Mouse (Mus musculus): ENCODE data around the gene Trak1. TPM values are rescaled to one million over a fixed set of nuclear protein-coding genes. Genes with fewer than 3 reads are reported as not detected.

The Trak1 gene
- polyA plus RNA-seq, 1 experiment from 2014 or later: 27.1 TPM

DNA sequence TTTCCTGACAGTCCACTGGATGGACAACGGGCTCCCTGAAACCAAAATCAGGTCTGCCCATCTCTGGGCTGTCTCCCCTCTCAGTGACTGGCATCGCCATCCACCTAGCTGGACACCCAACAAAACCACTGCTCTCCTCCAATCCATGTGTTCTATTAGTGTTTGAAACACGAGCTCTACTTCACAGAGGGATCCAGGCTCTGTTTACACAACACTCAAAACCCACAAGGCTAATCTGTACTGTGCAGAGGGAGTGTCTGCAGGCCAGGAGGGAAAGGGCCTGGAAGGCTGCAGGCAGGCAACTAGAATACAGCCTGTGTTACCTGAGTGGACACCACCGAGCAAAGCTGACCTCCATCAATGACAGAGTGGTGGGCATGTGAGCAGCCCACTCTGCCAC, 25.7 kb upstream of the Trak1 start:
- Histone ChIP-seq H3K4me3 (ENCODE audit: low read length) (no peak overlapping the region), H3K4me1 (replicated peaks; ENCODE audit: control insufficient read depth, insufficient read depth, low read length) (peaks cover 7% of the 10 kb centered on the region)
- ATAC-seq (ENCODE audit: low read depth): peak; percentile 76

DNA sequence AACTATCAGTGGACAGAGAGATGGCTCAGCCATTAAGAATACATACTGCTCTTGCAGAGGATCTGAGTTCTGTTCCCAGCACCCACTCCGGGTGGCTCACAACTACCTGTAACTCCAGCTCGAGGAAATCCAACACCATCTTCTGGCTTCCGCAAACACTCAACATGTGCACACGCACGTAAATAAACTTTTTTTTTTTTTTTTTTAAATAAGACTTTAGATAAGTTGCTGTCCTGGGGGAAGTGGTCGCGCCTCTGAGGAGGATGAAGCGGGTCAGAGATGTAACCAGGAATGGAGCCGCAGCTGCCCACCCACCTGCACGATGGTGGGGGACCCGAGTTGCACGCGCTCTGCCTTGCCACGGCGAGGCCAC, 20.6 kb upstream of the Trak1 start:
- Histone ChIP-seq H3K4me3 (ENCODE audit: low read length) (peak overlapping the region; percentile 70), H3K9me3 (ENCODE audit: control insufficient read depth, low read length) (no peaks in the 10 kb centered on the region), H3K36me3 (ENCODE audit: control insufficient read depth, insufficient read depth, low read length) (no peaks in the 10 kb centered on the region), H3K9ac (ENCODE audit: low read length) (peak overlapping the region; percentile 79), H3K27ac (ENCODE audit: low read length) (no peak overlapping the region), H3K27me3 (ENCODE audit: control insufficient read depth, insufficient read depth, low read depth, low read length) (no peaks in the 10 kb centered on the region), H3K4me2 (ENCODE audit: low read depth, low read length) (peak overlapping the region; percentile 93), H3K4me1 (replicated peaks; ENCODE audit: control insufficient read depth, insufficient read depth, low read length) (peaks cover 13% of the 10 kb centered on the region)
- WGBS: 10% methylated on average over 15 of the region's 15 CpGs
- no peak for ATAC-seq (ENCODE audit: low read depth)

More for the DNA sequence above, 25.7 kb upstream of the Trak1 start:
- WGBS: 37% methylated on average over 4 of the region's 4 CpGs
- Histone ChIP-seq H3K27me3 (ENCODE audit: control insufficient read depth, insufficient read depth, low read depth, low read length) (no peaks in the 10 kb centered on the region), H3K9ac (ENCODE audit: low read length) (no peak overlapping the region), H3K27ac (ENCODE audit: low read length) (no peak overlapping the region), H3K36me3 (ENCODE audit: control insufficient read depth, insufficient read depth, low read length) (no peaks in the 10 kb centered on the region), H3K9me3 (ENCODE audit: control insufficient read depth, low read length) (no peaks in the 10 kb centered on the region), H3K4me2 (ENCODE audit: low read depth, low read length) (no peak overlapping the region)

DNA sequence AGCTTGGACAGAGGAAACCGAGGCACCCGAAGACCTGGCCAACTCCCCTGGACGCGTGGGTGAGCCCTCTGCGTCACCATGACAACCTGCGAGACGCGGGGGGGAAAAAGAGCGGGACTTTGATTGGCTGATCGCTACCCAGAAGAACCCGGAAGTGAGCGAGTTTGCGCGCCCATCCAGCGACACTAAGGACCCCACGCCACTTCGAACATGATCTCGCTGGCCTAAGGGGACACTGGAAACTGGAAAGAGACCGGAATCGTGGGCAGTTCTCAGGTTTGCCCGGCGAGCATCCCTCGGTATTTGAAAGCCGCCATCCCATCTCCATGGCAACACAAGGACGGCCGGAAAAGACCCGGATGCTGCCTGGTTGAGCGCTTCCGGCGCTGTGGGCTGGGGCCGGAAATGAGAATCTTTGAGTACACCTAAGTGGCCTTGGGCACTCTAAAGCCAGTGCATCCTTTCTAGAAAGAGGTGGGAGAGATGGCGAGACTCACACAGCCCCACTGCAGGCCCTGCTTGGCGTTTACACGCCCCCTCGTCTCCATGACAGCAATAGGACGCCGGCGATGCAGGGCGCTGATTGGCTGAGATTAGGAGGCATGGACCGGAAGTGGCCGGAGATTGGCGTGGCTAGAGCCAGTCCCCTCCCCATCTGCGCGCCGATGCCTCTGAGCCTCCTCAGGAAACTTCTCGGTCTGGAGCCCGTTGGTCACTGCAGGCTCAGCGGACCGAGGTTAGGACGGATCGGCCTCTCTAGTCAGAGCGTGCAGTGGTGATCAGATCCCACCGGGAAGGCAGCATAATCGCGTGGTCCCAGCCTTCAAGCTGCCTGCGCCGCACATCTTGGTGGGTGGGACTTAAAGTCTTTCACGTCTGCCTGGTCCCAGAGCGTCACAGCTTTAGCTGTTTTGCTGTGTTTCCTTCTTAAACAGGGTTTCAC, 19.9 kb upstream of the Trak1 start, which contains the start of gene Ulk4:
Ulk4 (minus strand) TSS at position 80 of the 943 bp plus-strand sequence.
- H3K4me3 ChIP-seq (ENCODE audit: low read length): peak within 1 kb of the TSS; percentile 70
- H3K27me3 ChIP-seq (ENCODE audit: control insufficient read depth, insufficient read depth, low read depth, low read length): no peaks in the 10 kb centered on the region
- 0 out of 2 replicates have a peak, but pooled peaks cover 1% of the 10 kb centered on the region for H3K9me3 ChIP-seq (ENCODE audit: control insufficient read depth, low read length)
- WGBS: under 1% methylated on average over 59 of the region's 59 CpGs
- peak within 1 kb of the TSS; percentile 93 for H3K4me2 ChIP-seq (ENCODE audit: low read depth, low read length)
- H3K9ac ChIP-seq (ENCODE audit: low read length): peak within 1 kb of the TSS; percentile 79
- peak; percentile 98 for ATAC-seq (ENCODE audit: low read depth)
- H3K27ac ChIP-seq (ENCODE audit: low read length): peak within 1 kb of the TSS; percentile 81
- no peaks in the 10 kb centered on the region for H3K36me3 ChIP-seq (ENCODE audit: control insufficient read depth, insufficient read depth, low read length)
- H3K4me1 ChIP-seq (replicated peaks; ENCODE audit: control insufficient read depth, insufficient read depth, low read length): peaks cover 11% of the 10 kb centered on the region

DNA sequence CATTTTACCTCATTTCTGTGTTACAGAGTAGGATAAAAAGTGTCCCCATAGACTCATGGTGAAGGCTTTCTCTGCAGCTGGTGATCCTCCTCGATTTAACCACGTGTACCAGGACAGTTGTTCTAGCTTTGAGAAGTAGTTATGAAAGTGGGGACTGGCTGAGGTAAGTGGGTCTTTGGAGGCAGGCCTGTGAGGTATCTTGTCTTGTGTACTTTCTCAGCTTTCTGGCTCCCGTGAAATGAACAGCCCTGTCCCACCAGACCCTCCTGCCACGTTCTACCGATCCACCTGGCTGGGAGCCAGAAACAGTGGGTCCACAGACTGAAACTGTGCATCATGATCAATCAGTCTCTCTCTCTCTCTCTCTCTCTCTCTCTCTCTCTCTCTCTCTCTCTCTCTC, 18.1 kb upstream of the Trak1 start:
- H3K4me2 ChIP-seq (ENCODE audit: low read depth, low read length): no peak overlapping the region
- H3K4me1 ChIP-seq (replicated peaks; ENCODE audit: control insufficient read depth, insufficient read depth, low read length): peaks cover 11% of the 10 kb centered on the region
- H3K9ac ChIP-seq (ENCODE audit: low read length): no peak overlapping the region
- no peak overlapping the region for H3K27ac ChIP-seq (ENCODE audit: low read length)
- H3K36me3 ChIP-seq (ENCODE audit: control insufficient read depth, insufficient read depth, low read length): no peaks in the 10 kb centered on the region
- 0 out of 2 replicates have a peak, but pooled peaks cover 8% of the 10 kb centered on the region for H3K9me3 ChIP-seq (ENCODE audit: control insufficient read depth, low read length)
- 81% methylated on average over 5 of the region's 5 CpGs for WGBS
- H3K4me3 ChIP-seq (ENCODE audit: low read length): no peak overlapping the region
- H3K27me3 ChIP-seq (ENCODE audit: control insufficient read depth, insufficient read depth, low read depth, low read length): no peaks in the 10 kb centered on the region
- ATAC-seq (ENCODE audit: low read depth): no peak

DNA sequence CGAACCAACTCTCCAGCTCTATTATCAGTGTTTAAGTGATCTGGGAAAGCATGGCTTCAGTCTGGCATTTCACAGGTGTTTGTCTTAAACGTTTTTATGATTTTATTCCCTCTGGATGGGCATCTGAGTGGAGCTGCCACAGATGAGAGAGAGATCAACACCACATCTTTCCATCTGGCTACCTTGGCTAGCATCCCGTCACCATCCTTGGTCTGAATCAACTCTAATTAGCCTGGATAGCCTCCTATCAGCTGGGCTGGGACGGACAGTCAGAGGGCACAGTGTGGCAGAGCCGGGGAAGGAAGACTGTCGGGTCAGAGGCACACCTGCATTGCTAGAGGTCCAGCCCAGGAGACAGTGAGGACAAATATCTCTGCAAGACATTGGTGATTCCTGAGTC, 15.4 kb upstream of the Trak1 start:
- no peak for ATAC-seq (ENCODE audit: low read depth)

DNA sequence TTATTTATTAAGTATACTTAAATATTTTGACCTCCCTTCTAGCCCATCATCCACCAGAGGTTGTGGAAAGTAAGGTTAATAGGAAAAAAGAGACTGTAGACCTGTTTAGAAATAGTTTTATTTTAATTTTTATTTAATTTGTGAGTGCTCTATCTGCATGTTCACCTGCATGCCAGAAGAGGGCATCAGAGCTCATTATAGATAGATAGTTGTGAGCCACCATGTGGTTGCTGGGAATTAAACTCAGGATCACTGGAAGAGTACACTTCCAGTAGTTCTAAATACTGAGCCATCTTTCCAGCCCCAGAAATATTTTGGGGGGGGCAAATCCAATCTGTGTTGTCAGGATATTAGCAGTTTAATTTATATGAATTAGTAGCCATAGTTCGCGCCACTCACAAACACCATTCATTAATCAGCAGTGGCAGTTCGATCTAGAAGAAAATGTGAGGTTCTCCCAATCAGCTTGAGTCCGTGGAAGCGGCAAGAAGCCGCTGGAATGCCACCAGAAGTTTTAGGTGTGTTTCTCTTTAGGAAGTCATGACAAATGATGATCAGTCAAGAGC, 13.6 kb upstream of the Trak1 start:
- Histone ChIP-seq H3K27me3 (ENCODE audit: control insufficient read depth, insufficient read depth, low read depth, low read length) (no peaks in the 10 kb centered on the region; the same call in 1 of the 2 replicates), H3K4me3 (ENCODE audit: low read length) (no peak overlapping the region), H3K36me3 (ENCODE audit: control insufficient read depth, insufficient read depth, low read length) (no peaks in the 10 kb centered on the region), H3K27ac (ENCODE audit: low read length) (no peak overlapping the region), H3K9me3 (ENCODE audit: control insufficient read depth, low read length) (0 out of 2 replicates have a peak, but pooled peaks cover 8% of the 10 kb centered on the region), H3K9ac (ENCODE audit: low read length) (no peak overlapping the region), H3K4me2 (ENCODE audit: low read depth, low read length) (no peak overlapping the region), H3K4me1 (replicated peaks; ENCODE audit: control insufficient read depth, insufficient read depth, low read length) (peaks cover 2% of the 10 kb centered on the region; the same call in 1 of the 2 replicates)
- WGBS: 97% methylated on average over 6 of the region's 6 CpGs
- no peak for ATAC-seq (ENCODE audit: low read depth)

More for the DNA sequence above, 15.4 kb upstream of the Trak1 start:
- H3K4me2 ChIP-seq (ENCODE audit: low read depth, low read length): no peak overlapping the region
- H3K27ac ChIP-seq (ENCODE audit: low read length): no peak overlapping the region
- H3K9ac ChIP-seq (ENCODE audit: low read length): no peak overlapping the region
- WGBS: 77% methylated on average over 6 of the region's 6 CpGs
- H3K27me3 ChIP-seq (ENCODE audit: control insufficient read depth, insufficient read depth, low read depth, low read length): no peaks in the 10 kb centered on the region
- H3K9me3 ChIP-seq (ENCODE audit: control insufficient read depth, low read length): 0 out of 2 replicates have a peak, but pooled peaks cover 8% of the 10 kb centered on the region
- H3K36me3 ChIP-seq (ENCODE audit: control insufficient read depth, insufficient read depth, low read length): no peaks in the 10 kb centered on the region
- no peak overlapping the region for H3K4me3 ChIP-seq (ENCODE audit: low read length)
- H3K4me1 ChIP-seq (replicated peaks; ENCODE audit: control insufficient read depth, insufficient read depth, low read length): peaks cover 7% of the 10 kb centered on the region

DNA sequence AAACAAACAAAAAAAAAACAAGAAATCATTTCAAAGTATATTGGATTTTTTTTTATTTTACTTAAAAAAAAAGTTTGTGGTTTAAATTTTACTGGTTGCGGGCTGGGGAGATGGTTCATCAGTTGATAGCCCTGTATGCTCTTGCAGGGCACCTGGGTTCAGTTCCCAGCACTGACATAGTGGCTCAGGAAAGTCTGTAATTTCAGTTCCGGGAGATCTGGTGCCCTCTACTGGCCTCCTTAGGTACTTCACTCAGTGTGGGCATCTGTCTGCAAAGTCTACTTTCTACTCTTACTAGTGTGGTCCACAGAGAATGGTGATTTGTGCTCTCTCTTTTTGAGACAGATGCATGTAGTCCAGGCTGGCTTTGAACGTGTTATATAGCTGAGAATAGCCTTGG, 12.9 kb upstream of the Trak1 start:
- no peak overlapping the region for H3K9ac ChIP-seq (ENCODE audit: low read length)
- no peaks in the 10 kb centered on the region for H3K36me3 ChIP-seq (ENCODE audit: control insufficient read depth, insufficient read depth, low read length)
- 87% methylated on average over 3 of the region's 3 CpGs for WGBS
- no peak overlapping the region for H3K4me2 ChIP-seq (ENCODE audit: low read depth, low read length)
- no peak overlapping the region for H3K27ac ChIP-seq (ENCODE audit: low read length)
- H3K4me3 ChIP-seq (ENCODE audit: low read length): no peak overlapping the region
- H3K9me3 ChIP-seq (ENCODE audit: control insufficient read depth, low read length): 0 out of 2 replicates have a peak, but pooled peaks cover 8% of the 10 kb centered on the region
- no peaks in the 10 kb centered on the region; the same call in 1 of the 2 replicates for H3K27me3 ChIP-seq (ENCODE audit: control insufficient read depth, insufficient read depth, low read depth, low read length)
- H3K4me1 ChIP-seq (replicated peaks; ENCODE audit: control insufficient read depth, insufficient read depth, low read length): 0 out of 2 replicates have a peak, but pooled peaks cover 2% of the 10 kb centered on the region
- ATAC-seq (ENCODE audit: low read depth): no peak

DNA sequence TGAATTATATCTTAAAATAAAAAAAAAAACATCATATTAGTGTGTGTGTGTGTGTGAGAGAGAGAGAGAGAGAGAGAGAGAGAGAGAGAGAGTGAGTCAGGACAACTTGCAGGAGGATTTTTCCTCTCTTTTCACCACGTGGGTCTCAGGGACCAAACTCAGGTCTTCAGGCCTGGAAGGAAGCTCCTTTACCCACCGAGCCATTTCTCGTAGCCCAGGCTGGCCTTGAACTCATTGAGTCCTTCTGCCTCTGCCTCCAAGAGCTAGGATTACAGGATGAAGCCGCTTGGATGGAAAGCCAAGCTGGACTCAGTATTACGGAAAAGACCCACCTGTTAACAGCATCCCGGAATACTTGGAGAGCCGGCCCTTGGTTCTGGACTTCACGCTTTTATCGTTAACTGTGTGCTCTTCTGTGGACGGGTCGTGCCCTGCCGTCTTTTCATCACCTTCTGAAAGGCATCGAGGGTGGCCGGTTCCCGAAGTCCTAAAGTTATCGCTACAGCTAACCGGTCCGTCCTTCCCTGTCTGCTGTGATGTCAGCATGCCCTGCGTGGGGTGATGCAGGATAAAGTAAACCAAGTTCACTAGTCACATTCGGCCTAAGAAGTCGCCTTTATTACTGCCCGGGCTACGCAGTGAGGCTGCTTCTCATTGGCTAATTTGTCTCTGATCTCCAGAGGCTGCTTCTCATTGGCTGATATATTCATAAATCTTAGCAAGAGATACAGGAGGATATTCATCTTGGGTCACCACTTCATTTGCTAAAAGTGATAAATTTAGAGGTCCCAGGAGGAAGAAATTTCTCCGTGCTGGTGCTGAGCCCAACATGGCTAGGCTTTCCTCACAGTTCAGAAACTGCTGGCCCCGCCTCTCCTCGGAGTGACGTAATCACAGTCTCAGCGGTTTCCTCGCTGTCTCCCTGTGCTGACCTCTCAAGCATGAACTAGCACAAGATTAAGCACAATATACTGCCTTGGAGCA, 11.7 kb upstream of the Trak1 start:
- H3K4me3 ChIP-seq (ENCODE audit: low read length): peak overlapping the region; percentile 59
- H3K9me3 ChIP-seq (ENCODE audit: control insufficient read depth, low read length): peaks cover 8% of the 10 kb centered on the region; the same call in 1 of the 2 replicates
- WGBS: 20% methylated on average over 29 of the region's 29 CpGs
- peak; percentile 87 for ATAC-seq (ENCODE audit: low read depth)
- no peak overlapping the region for H3K27ac ChIP-seq (ENCODE audit: low read length)
- H3K9ac ChIP-seq (ENCODE audit: low read length): peak overlapping the region; percentile 65
- H3K27me3 ChIP-seq (ENCODE audit: control insufficient read depth, insufficient read depth, low read depth, low read length): no peaks in the 10 kb centered on the region; the same call in 1 of the 2 replicates
- 0 out of 2 replicates have a peak, but pooled peaks cover 2% of the 10 kb centered on the region for H3K4me1 ChIP-seq (replicated peaks; ENCODE audit: control insufficient read depth, insufficient read depth, low read length)
- H3K4me2 ChIP-seq (ENCODE audit: low read depth, low read length): peak overlapping the region; percentile 58
- H3K36me3 ChIP-seq (ENCODE audit: control insufficient read depth, insufficient read depth, low read length): no peaks in the 10 kb centered on the region
